In genomic region chr4:97868938-97869440, GRCm38 (mm10) we compare ENCODE assay signal across 8 mouse cellular contexts.
DNase-seq lines count a peak whose midpoint lies in the region; ATAC-seq lines count a peak whose summit lies in the region.

No protein-coding gene starts in this region.

- peak; percentile 46; the same call in 1 of the 2 replicates for ATAC-seq in hindbrain, embryonic 12.5 days (ENCODE audit: low FRiP score)
- ATAC-seq in hindbrain, embryonic 11.5 days (ENCODE audit: low FRiP score), result no peak
- 0 out of 2 replicates have a peak, but pooled peaks have one; percentile 30 for ATAC-seq in megakaryocyte progenitor cell, adult 5-6 weeks (replicated peaks; ENCODE audit: poor library complexity)
- peak; percentile 76 for ATAC-seq in stomach, embryonic 15.5 days (ENCODE audit: insufficient read depth, low FRiP score, low read depth)

- H3K27me3 ChIP-seq in hindbrain, embryonic 12.5 days, result no peaks in the 10 kb centered on the region
- H3K27me3 ChIP-seq in hindbrain, embryonic 11.5 days (ENCODE audit: control insufficient read depth, insufficient read depth, low read length), result no peaks in the 10 kb centered on the region
- H3K27me3 ChIP-seq in stomach, embryonic 15.5 days (replicated peaks), result no peaks in the 10 kb centered on the region

- no peaks in the 10 kb centered on the region for H3K9me3 ChIP-seq in hindbrain, embryonic 12.5 days (replicated peaks)
- no peaks in the 10 kb centered on the region for H3K9me3 ChIP-seq in hindbrain, embryonic 11.5 days (ENCODE audit: control insufficient read depth, low read length)
- H3K9me3 ChIP-seq in stomach, embryonic 15.5 days, result no peaks in the 10 kb centered on the region

- H3K4me3 ChIP-seq in hindbrain, embryonic 12.5 days, result no peak overlapping the region
- H3K4me3 ChIP-seq in hindbrain, embryonic 11.5 days (ENCODE audit: low read depth, low read length), result no peak overlapping the region
- peak overlapping the region; percentile 29 for H3K4me3 ChIP-seq in stomach, embryonic 15.5 days (replicated peaks)

- WGBS in hindbrain, embryonic 12.5 days, result 71% methylated on average over 27 of the region's 27 CpGs
- WGBS in hindbrain, embryonic 11.5 days, result 84% methylated on average over 27 of the region's 27 CpGs
- 33% methylated on average over 27 of the region's 27 CpGs for WGBS in stomach, embryonic 15.5 days

- intact Hi-C loops in gastrocnemius, postnatal 36 days (cut with DNase I), result loop anchor here (2.0 to 5.0 kb wide), 3 partner anchors 92 to 238 kb away; no protein-coding TSS in a partner anchor
- intact Hi-C loops in left cerebral cortex, postnatal 10 days (cut with DNase I), result no loop called here

- H3K27ac ChIP-seq in hindbrain, embryonic 12.5 days, result peak overlapping the region; percentile 58
- no peak overlapping the region for H3K27ac ChIP-seq in hindbrain, embryonic 11.5 days (ENCODE audit: low read depth, low read length)
- H3K27ac ChIP-seq in stomach, embryonic 15.5 days, result peak overlapping the region; percentile 94

- H3K9ac ChIP-seq in hindbrain, embryonic 12.5 days, result no peak overlapping the region
- H3K9ac ChIP-seq in hindbrain, embryonic 11.5 days (ENCODE audit: low read depth, low read length), result no peak overlapping the region
- no peak overlapping the region for H3K9ac ChIP-seq in stomach, embryonic 15.5 days

- peak overlapping the region; percentile 21 for H3K4me2 ChIP-seq in hindbrain, embryonic 12.5 days (replicated peaks)
- no peak overlapping the region for H3K4me2 ChIP-seq in hindbrain, embryonic 11.5 days (replicated peaks; ENCODE audit: low read depth, low read length)
- peak overlapping the region; percentile 51 for H3K4me2 ChIP-seq in stomach, embryonic 15.5 days

- DNase-seq in hindbrain, embryonic 11.5 days (ENCODE audit: low spot score), result no peak
- DNase-seq in cerebellum, postnatal 4 days (ENCODE audit: low spot score in 2 of 2), result peak; percentile 86 to 97
- DNase-seq in gastrocnemius, postnatal 36 days, result peak; percentile 96 to 98
- DNase-seq in kidney, adult 11 months, result peak; percentile 96
- peak; percentile 97 to 99 for DNase-seq in left cerebral cortex, postnatal 10 days (ENCODE audit: extremely low spot score in 1 of 2, low spot score in 2 of 2)

- peaks cover 52% of the 10 kb centered on the region for H3K4me1 ChIP-seq in hindbrain, embryonic 12.5 days
- H3K4me1 ChIP-seq in hindbrain, embryonic 11.5 days (replicated peaks; ENCODE audit: control insufficient read depth, insufficient read depth, low read length), result 0 out of 2 replicates have a peak, but pooled peaks cover 2% of the 10 kb centered on the region
- H3K4me1 ChIP-seq in stomach, embryonic 15.5 days, result peaks cover 21% of the 10 kb centered on the region

- H3K36me3 ChIP-seq in hindbrain, embryonic 12.5 days, result no peaks in the 10 kb centered on the region
- no peaks in the 10 kb centered on the region for H3K36me3 ChIP-seq in hindbrain, embryonic 11.5 days (ENCODE audit: control insufficient read depth, insufficient read depth, low read length)
- no peaks in the 10 kb centered on the region for H3K36me3 ChIP-seq in stomach, embryonic 15.5 days
